16 mouse cellular contexts compared by ENCODE assay signal in the genomic region with DNA sequence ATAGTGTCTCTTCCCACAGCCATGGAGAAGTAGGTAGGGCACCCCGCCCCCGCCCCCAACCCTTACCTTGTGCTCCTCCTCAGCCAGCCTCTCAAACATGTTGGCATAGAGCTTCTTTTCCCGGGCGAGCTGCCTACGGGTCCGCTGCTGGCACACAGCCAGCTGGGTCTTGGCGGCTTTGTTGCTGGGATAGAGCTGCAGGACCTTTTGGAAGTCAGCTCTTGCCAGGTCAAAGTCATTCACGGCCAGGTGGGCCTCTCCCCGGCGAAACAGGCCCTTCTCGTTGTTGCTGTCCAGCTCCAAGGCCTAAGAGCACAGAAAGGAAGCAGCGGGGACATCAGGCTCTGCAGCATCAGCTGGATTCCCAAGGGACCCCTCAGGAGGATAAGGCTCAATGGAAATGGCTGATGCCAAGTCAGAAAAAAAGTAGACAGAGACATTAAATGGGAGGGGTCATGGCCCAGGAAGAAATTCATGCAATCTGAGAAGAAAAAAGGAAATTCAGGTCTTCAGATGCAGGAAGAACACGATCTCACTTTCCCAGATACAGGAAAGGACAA. TPM values are rescaled to one million over a fixed set of nuclear protein-coding genes. Genes with fewer than 3 reads are reported as not detected.
DNase-seq lines count a peak whose midpoint lies in the region.
"Had no signal": no experiment of that assay in that cellular context is flagged by ENCODE, and none has a peak within 500 bp of the region (broad histone marks: within the 10 kb centered on the region; RNA-seq: fewer than 3 reads in every experiment).

No protein-coding gene starts in this region.

- DNase-seq in heart, adult 11 months: peak; percentile 97
- DNase-seq in heart, postnatal 25 days (ENCODE audit: low spot score): no peak
- peak; percentile 17 for DNase-seq in lung, postnatal 36 days
- no peak for DNase-seq in lung, postnatal 14 days
- DNase-seq in cerebellum, adult 9-11 months: peak; percentile 85
- DNase-seq in B cell, adult 2 months: no peak
- no peak for DNase-seq in left cerebral cortex, adult 9 months (ENCODE audit: low spot score in 2 of 2)
- DNase-seq in urinary bladder, postnatal 25 days (ENCODE audit: low spot score): no peak
- DNase-seq: adrenal gland, adult 8-10 months; right cerebral cortex, postnatal 25 days; thymus, postnatal 14 days had no signal

- intact Hi-C loops in heart, postnatal 25 days (cut with DNase I): no loop called here

RNA-seq across cellular contexts. Expression of a gene that starts 6.0 kb away (rescaled TPM):
- 100 to 1,000 TPM; 368 to 372 TPM for total RNA-seq in heart, postnatal 25 days (2021)

RNA-seq across cellular contexts. Expression of a gene that starts 7.7 kb away (rescaled TPM):
- total RNA-seq in heart, postnatal 25 days (2021): 10 to 100 TPM; 17.1 to 18.8 TPM

RNA-seq across cellular contexts. Expression of a gene that starts 33.3 kb away (rescaled TPM):
- total RNA-seq in heart, postnatal 25 days (2021): 1 to 10 TPM; 1.1 to 2.4 TPM
- total RNA-seq: monocyte, adult 5-6 weeks had no signal

RNA-seq across cellular contexts. Expression of a gene that starts 57.1 kb away (rescaled TPM):
- total RNA-seq in heart, postnatal 25 days (2021): not detected
- total RNA-seq: adrenal gland, adult 8-10 months; CH12.LX; gastrocnemius, adult 8-10 months; layer of hippocampus, adult 8-10 months; left cerebral cortex, postnatal 10 days; monocyte, adult 5-6 weeks had no signal

RNA-seq across cellular contexts. Expression of a gene that starts 57.2 kb away (rescaled TPM):
- not detected for total RNA-seq in heart, postnatal 25 days (2021)
- total RNA-seq: adrenal gland, adult 8-10 months; CH12.LX; gastrocnemius, adult 8-10 months; left cerebral cortex, postnatal 10 days; monocyte, adult 5-6 weeks had no signal

Comparison
In these comparisons a context has a peak if more than half of its experiments do, and no peak if none do; other contexts are left out.
1. DNase-seq: peak in heart, adult 11 months (single experiment), lung, postnatal 36 days (single experiment) and cerebellum, adult 9-11 months (single experiment); none in heart, postnatal 25 days (single experiment), lung, postnatal 14 days (single experiment), B cell, adult 2 months (0 of 2), left cerebral cortex, adult 9 months (0 of 2) and urinary bladder, postnatal 25 days (single experiment).